Mouse (Mus musculus) heart, embryonic 16.5 days (tissue): ENCODE measurements around the gene Homer2. TPM values are rescaled to one million over a fixed set of nuclear protein-coding genes. Genes with fewer than 3 reads are reported as not detected.

Experiments used
- ATAC-seq: fragments of 200-750 bp; cut with Nextera tagmentation; replicated peaks from 2 replicates; pipeline ENCODE4 v1.8.0; 2017; ENCODE audit warnings: moderate number of reproducible peaks; ENCODE audit not compliant: insufficient read depth, low FRiP score; ENCODE audit errors: extremely low read depth
- H3K27ac ChIP-seq: fragments of 300-500 bp; sonication (generic); 2 replicates; pipeline ENCODE4 v1.5.1; 2014; ENCODE audit warnings: mild to moderate bottlenecking, low read length, control low read depth, moderate library complexity
- H3K27me3 ChIP-seq: fragments of 300-500 bp; sonication (generic); 2 replicates; pipeline ENCODE4 v1.6.1; 2014; ENCODE audit warnings: low read length, mixed read lengths; ENCODE audit not compliant: control insufficient read depth, insufficient read depth
- H3K36me3 ChIP-seq: fragments of 300-500 bp; sonication (generic); 2 replicates; pipeline ENCODE4 v1.6.1; 2014; ENCODE audit not compliant: control insufficient read depth, insufficient read depth
- H3K4me1 ChIP-seq: fragments of 300-500 bp; sonication (generic); 2 replicates; pipeline ENCODE4 v1.6.1; 2014; ENCODE audit warnings: low read length, mixed read lengths; ENCODE audit not compliant: control insufficient read depth, insufficient read depth
- H3K4me2 ChIP-seq: fragments of 300-500 bp; sonication (generic); 2 replicates; pipeline ENCODE4 v1.6.1; 2014; ENCODE audit warnings: low read depth, mild to moderate bottlenecking, control low read depth, low read length
- H3K4me3 ChIP-seq: fragments of 300-500 bp; sonication (generic); 2 replicates; pipeline ENCODE4 v1.5.1; 2014; ENCODE audit warnings: mild to moderate bottlenecking, control low read depth, low read length
- H3K9ac ChIP-seq: fragments of 300-500 bp; sonication (generic); 2 replicates; pipeline ENCODE4 v1.6.1; 2014; ENCODE audit warnings: low read length, control low read depth
- H3K9me3 ChIP-seq: fragments of 300-500 bp; sonication (generic); replicated peaks from 2 replicates; pipeline ENCODE4 v1.6.1; 2016; ENCODE audit warnings: low read length; ENCODE audit not compliant: control insufficient read depth
- WGBS: fragments of 180-500 bp; shearing (Covaris S2); extraction: QIAGEN DNeasy Blood & Tissue Kit; methylation state at CpG from one replicate; pipeline ENCODE4 v1.1.7; 2014; 5-methylcytosine and 5-hydroxymethylcytosine counted together
- polyA plus RNA-seq: library from polyadenylated mRNA; unstranded; fragments of >200 nt; fragmentation: Nextera tagmentation; extraction: Ambion mirVana; gene quantifications from 2 replicates; pipeline ENCODE4 v1.2.1, GENCODE M21; 2015

The Homer2 gene
- polyA plus RNA-seq, 1 experiment from 2014 or later: 53.9 TPM

- Histone ChIP-seq H3K36me3 (peaks cover 56% of the 10 kb centered on the region), H3K9ac (no peak overlapping the region), H3K9me3 (no peaks in the 10 kb centered on the region), H3K4me1 (peaks cover 3% of the 10 kb centered on the region), H3K4me3 (no peak overlapping the region), H3K4me2 (no peak overlapping the region), H3K27ac (no peak overlapping the region), H3K27me3 (no peaks in the 10 kb centered on the region)
- WGBS: 89% methylated on average over 8 of the region's 8 CpGs
- ATAC-seq: no peak
Observed at GRCm38 (mm10) chr7:81593387-81593786, 113.9 kb downstream of the Homer2 start.

- no peak overlapping the region for H3K4me3 ChIP-seq
- H3K4me2 ChIP-seq: no peak overlapping the region
- no peak overlapping the region for H3K27ac ChIP-seq
- H3K9me3 ChIP-seq: no peaks in the 10 kb centered on the region
- H3K36me3 ChIP-seq: peaks cover 57% of the 10 kb centered on the region
- H3K4me1 ChIP-seq: peaks cover 3% of the 10 kb centered on the region
- 82% methylated on average over 9 of the region's 9 CpGs for WGBS
- H3K9ac ChIP-seq: no peak overlapping the region
- H3K27me3 ChIP-seq: no peaks in the 10 kb centered on the region
- no peak for ATAC-seq
Observed at GRCm38 (mm10) chr7:81592686-81593085, 114.6 kb downstream of the Homer2 start.

GRCm38 (mm10) chr7:81587238-81587637 is 120.1 kb downstream of the Homer2 start:
- 90% methylated on average over 4 of the region's 4 CpGs for WGBS
- H3K36me3 ChIP-seq: peaks cover 57% of the 10 kb centered on the region
- peaks cover 5% of the 10 kb centered on the region for H3K9me3 ChIP-seq
- H3K27ac ChIP-seq: no peak overlapping the region
- no peaks in the 10 kb centered on the region for H3K27me3 ChIP-seq
- H3K4me3 ChIP-seq: no peak overlapping the region
- no peak for ATAC-seq
- H3K4me2 ChIP-seq: no peak overlapping the region
- no peaks in the 10 kb centered on the region for H3K4me1 ChIP-seq
- no peak overlapping the region for H3K9ac ChIP-seq

GRCm38 (mm10) chr7:81585326-81585725 is 122.0 kb downstream of the Homer2 start:
- H3K4me1 ChIP-seq: no peaks in the 10 kb centered on the region
- no peaks in the 10 kb centered on the region for H3K27me3 ChIP-seq
- peaks cover 5% of the 10 kb centered on the region for H3K9me3 ChIP-seq
- no peak overlapping the region for H3K4me3 ChIP-seq
- WGBS: 81% methylated on average over 7 of the region's 7 CpGs
- no peak overlapping the region for H3K9ac ChIP-seq
- peaks cover 42% of the 10 kb centered on the region for H3K36me3 ChIP-seq
- no peak overlapping the region for H3K27ac ChIP-seq
- no peak for ATAC-seq
- no peak overlapping the region for H3K4me2 ChIP-seq

GRCm38 (mm10) chr7:81583512-81583911 is 123.8 kb downstream of the Homer2 start:
- H3K4me1 ChIP-seq: no peaks in the 10 kb centered on the region
- whole genome bisulfite sequencing: 66% methylated on average over 3 of the region's 3 CpGs
- no peak overlapping the region for H3K4me2 ChIP-seq
- H3K9me3 ChIP-seq: peaks cover 5% of the 10 kb centered on the region
- no peak for ATAC-seq
- H3K36me3 ChIP-seq: peaks cover 49% of the 10 kb centered on the region
- H3K27ac ChIP-seq: no peak overlapping the region
- no peak overlapping the region for H3K4me3 ChIP-seq
- H3K27me3 ChIP-seq: no peaks in the 10 kb centered on the region
- H3K9ac ChIP-seq: no peak overlapping the region

- Histone ChIP-seq H3K27ac (no peak overlapping the region), H3K4me1 (no peaks in the 10 kb centered on the region), H3K9me3 (no peaks in the 10 kb centered on the region), H3K27me3 (no peaks in the 10 kb centered on the region), H3K36me3 (peaks cover 29% of the 10 kb centered on the region), H3K9ac (no peak overlapping the region), H3K4me2 (no peak overlapping the region), H3K4me3 (no peak overlapping the region)
- no peak for ATAC-seq
- 93% methylated on average over 5 of the region's 5 CpGs for WGBS
Observed at GRCm38 (mm10) chr7:81579312-81579711, 128.0 kb downstream of the Homer2 start.

GRCm38 (mm10) chr7:81578413-81578812 is 128.9 kb downstream of the Homer2 start:
- 88% methylated on average over 7 of the region's 7 CpGs for WGBS
- Histone ChIP-seq H3K27me3 (no peaks in the 10 kb centered on the region), H3K36me3 (peaks cover 26% of the 10 kb centered on the region), H3K9ac (no peak overlapping the region), H3K4me2 (no peak overlapping the region), H3K4me3 (no peak overlapping the region), H3K4me1 (peaks cover 3% of the 10 kb centered on the region; the same call in 1 of the 2 replicates), H3K27ac (no peak overlapping the region), H3K9me3 (no peaks in the 10 kb centered on the region)
- ATAC-seq: no peak

GRCm38 (mm10) chr7:81577872-81578271 is 129.5 kb downstream of the Homer2 start:
- Histone ChIP-seq H3K27me3 (no peaks in the 10 kb centered on the region), H3K36me3 (peaks cover 26% of the 10 kb centered on the region), H3K4me2 (no peak overlapping the region), H3K4me3 (no peak overlapping the region), H3K27ac (no peak overlapping the region), H3K9me3 (no peaks in the 10 kb centered on the region), H3K4me1 (peaks cover 5% of the 10 kb centered on the region), H3K9ac (no peak overlapping the region)
- no peak for ATAC-seq
- WGBS: 98% methylated on average over 3 of the region's 3 CpGs

- WGBS: 93% methylated on average over 10 of the region's 10 CpGs
- H3K36me3 ChIP-seq: peaks cover 26% of the 10 kb centered on the region
- H3K9me3 ChIP-seq: no peaks in the 10 kb centered on the region
- H3K9ac ChIP-seq: no peak overlapping the region
- H3K27me3 ChIP-seq: no peaks in the 10 kb centered on the region
- H3K27ac ChIP-seq: no peak overlapping the region
- peaks cover 13% of the 10 kb centered on the region for H3K4me1 ChIP-seq
- no peak overlapping the region for H3K4me3 ChIP-seq
- H3K4me2 ChIP-seq: no peak overlapping the region
- no peak for ATAC-seq
Observed at GRCm38 (mm10) chr7:81575606-81576005, 131.7 kb downstream of the Homer2 start.

- no peak overlapping the region for H3K27ac ChIP-seq
- peaks cover 15% of the 10 kb centered on the region for H3K4me1 ChIP-seq
- H3K4me2 ChIP-seq: no peak overlapping the region
- WGBS: 91% methylated on average over 9 of the region's 9 CpGs
- H3K36me3 ChIP-seq: peaks cover 19% of the 10 kb centered on the region
- no peak for ATAC-seq
- no peaks in the 10 kb centered on the region for H3K27me3 ChIP-seq
- no peak overlapping the region for H3K4me3 ChIP-seq
- no peak overlapping the region for H3K9ac ChIP-seq
- H3K9me3 ChIP-seq: no peaks in the 10 kb centered on the region
Observed at GRCm38 (mm10) chr7:81573821-81574220, 133.5 kb downstream of the Homer2 start.
